Mouse (Mus musculus): Measurements from ENCODE around the gene Daam1. TPM values are rescaled to one million over a fixed set of nuclear protein-coding genes. Genes with fewer than 3 reads are reported as not detected.

The Daam1 gene
- polyA plus RNA-seq, 2 experiments: 10.5 to 13.3 TPM

- Histone ChIP-seq H3K4me1 (replicated peaks; ENCODE audit: control insufficient read depth in 2 of 2, insufficient read depth in 2 of 2, low read length in 1 of 2) (peaks cover 5 to 32% of the 10 kb centered on the region in 2 experiments), H3K27ac (no peak overlapping the region), H3K4me2 (ENCODE audit: low read depth) (no peak overlapping the region), H3K27me3 (ENCODE audit: control insufficient read depth, insufficient read depth, low read length) (no peaks in the 10 kb centered on the region), H3K9ac (replicated peaks) (no peak overlapping the region), H3K9me3 (ENCODE audit: control insufficient read depth, low read length) (no peaks in the 10 kb centered on the region), H3K4me3 (ENCODE audit: insufficient read depth in 1 of 2, low read depth in 2 of 2, low read length in 2 of 2) (no peak overlapping the region), H3K36me3 (replicated peaks; ENCODE audit: control insufficient read depth, insufficient read depth, low read depth) (no peaks in the 10 kb centered on the region)
- 84% methylated on average over 4 of the region's 4 CpGs for WGBS (ENCODE audit: insufficient replicate concordance)
- DNase-seq (ENCODE audit: low read depth in 3 of 3, low spot score in 3 of 3) (no peak), ATAC-seq (ENCODE audit: insufficient read depth) (no peak)
- TF ChIP-seq CTCF (IDR thresholded peaks at IDR 0.05; ENCODE audit: low read depth) (no peak), EP300 (IDR thresholded peaks at IDR 0.05; ENCODE audit: low read depth) (no peak)
Observed at GRCm38 (mm10) chr12:71881477-71881876, 50.6 kb downstream of the Daam1 start.

- H3K27ac ChIP-seq: no peak overlapping the region
- no peaks in the 10 kb centered on the region for H3K9me3 ChIP-seq (ENCODE audit: control insufficient read depth, low read length)
- no peak for DNase-seq (ENCODE audit: low read depth in 3 of 3, low spot score in 3 of 3)
- TF ChIP-seq EP300 (IDR thresholded peaks at IDR 0.05; ENCODE audit: low read depth) (no peak), CTCF (IDR thresholded peaks at IDR 0.05; ENCODE audit: low read depth) (no peak)
- no peaks in the 10 kb centered on the region for H3K36me3 ChIP-seq (replicated peaks; ENCODE audit: control insufficient read depth, insufficient read depth, low read depth)
- WGBS (ENCODE audit: insufficient replicate concordance): 54% methylated on average over 9 of the region's 9 CpGs
- peaks cover 8 to 46% of the 10 kb centered on the region in 2 experiments for H3K4me1 ChIP-seq (replicated peaks; ENCODE audit: control insufficient read depth in 2 of 2, insufficient read depth in 2 of 2, low read length in 1 of 2)
- H3K4me3 ChIP-seq (ENCODE audit: insufficient read depth in 1 of 2, low read depth in 2 of 2, low read length in 2 of 2): no peak overlapping the region
- ATAC-seq (ENCODE audit: insufficient read depth): no peak
- no peaks in the 10 kb centered on the region for H3K27me3 ChIP-seq (ENCODE audit: control insufficient read depth, insufficient read depth, low read length)
- H3K4me2 ChIP-seq (ENCODE audit: low read depth): no peak overlapping the region
- no peak overlapping the region for H3K9ac ChIP-seq (replicated peaks)
Observed at GRCm38 (mm10) chr12:71883066-71883711, 52.3 kb downstream of the Daam1 start.

- no peak for ATAC-seq (ENCODE audit: insufficient read depth)
- 70% methylated on average over 2 of the region's 2 CpGs for WGBS (ENCODE audit: insufficient replicate concordance)
- no peak overlapping the region for H3K27ac ChIP-seq
- H3K4me2 ChIP-seq (ENCODE audit: low read depth): no peak overlapping the region
- H3K4me3 ChIP-seq (ENCODE audit: insufficient read depth in 1 of 2, low read depth in 2 of 2, low read length in 2 of 2): no peak overlapping the region
- TF ChIP-seq CTCF (IDR thresholded peaks at IDR 0.05; ENCODE audit: low read depth): no peak
- no peak overlapping the region for H3K9ac ChIP-seq (replicated peaks)
- H3K27me3 ChIP-seq (ENCODE audit: control insufficient read depth, insufficient read depth, low read length): no peaks in the 10 kb centered on the region
- DNase-seq (ENCODE audit: low read depth in 3 of 3, low spot score in 3 of 3): no peak
- no peaks in the 10 kb centered on the region for H3K36me3 ChIP-seq (replicated peaks; ENCODE audit: control insufficient read depth, insufficient read depth, low read depth)
- no peaks in the 10 kb centered on the region for H3K9me3 ChIP-seq (ENCODE audit: control insufficient read depth, low read length)
- H3K4me1 ChIP-seq (replicated peaks; ENCODE audit: control insufficient read depth in 2 of 2, insufficient read depth in 2 of 2, low read length in 1 of 2): peaks cover 7 to 56% of the 10 kb centered on the region in 2 experiments
Observed at GRCm38 (mm10) chr12:71885170-71885574, 54.3 kb downstream of the Daam1 start.

GRCm38 (mm10) chr12:71885717-71886116 lies 54.8 kb downstream of the Daam1 start:
- Histone ChIP-seq H3K4me2 (ENCODE audit: low read depth) (no peak overlapping the region), H3K36me3 (replicated peaks; ENCODE audit: control insufficient read depth, insufficient read depth, low read depth) (no peaks in the 10 kb centered on the region), H3K4me3 (ENCODE audit: insufficient read depth in 1 of 2, low read depth in 2 of 2, low read length in 2 of 2) (no peak overlapping the region), H3K27me3 (ENCODE audit: control insufficient read depth, insufficient read depth, low read length) (no peaks in the 10 kb centered on the region), H3K9me3 (ENCODE audit: control insufficient read depth, low read length) (no peaks in the 10 kb centered on the region), H3K4me1 (replicated peaks; ENCODE audit: control insufficient read depth in 2 of 2, insufficient read depth in 2 of 2, low read length in 1 of 2) (peaks cover 7 to 54% of the 10 kb centered on the region in 2 experiments), H3K27ac (no peak overlapping the region), H3K9ac (replicated peaks) (no peak overlapping the region)
- 76% methylated on average over 4 of the region's 4 CpGs for WGBS (ENCODE audit: insufficient replicate concordance)
- ATAC-seq (ENCODE audit: insufficient read depth) (no peak), DNase-seq (ENCODE audit: low read depth in 3 of 3, low spot score in 3 of 3) (no peak)
- TF ChIP-seq EP300 (IDR thresholded peaks at IDR 0.05; ENCODE audit: low read depth) (no peak), CTCF (IDR thresholded peaks at IDR 0.05; ENCODE audit: low read depth) (no peak)

- H3K9me3 ChIP-seq (ENCODE audit: control insufficient read depth, low read length): no peaks in the 10 kb centered on the region
- H3K36me3 ChIP-seq (replicated peaks; ENCODE audit: control insufficient read depth, insufficient read depth, low read depth): no peaks in the 10 kb centered on the region
- WGBS (ENCODE audit: insufficient replicate concordance): 72% methylated on average over 5 of the region's 5 CpGs
- H3K27me3 ChIP-seq (ENCODE audit: control insufficient read depth, insufficient read depth, low read length): no peaks in the 10 kb centered on the region
- ATAC-seq (ENCODE audit: insufficient read depth) (no peak), DNase-seq (ENCODE audit: low read depth in 3 of 3, low spot score in 3 of 3) (no peak)
- H3K9ac ChIP-seq (replicated peaks): no peak overlapping the region
- H3K27ac ChIP-seq: no peak overlapping the region
- peaks cover 7 to 54% of the 10 kb centered on the region in 2 experiments for H3K4me1 ChIP-seq (replicated peaks; ENCODE audit: control insufficient read depth in 2 of 2, insufficient read depth in 2 of 2, low read length in 1 of 2)
- H3K4me3 ChIP-seq (ENCODE audit: insufficient read depth in 1 of 2, low read depth in 2 of 2, low read length in 2 of 2): no peak overlapping the region
- no peak overlapping the region for H3K4me2 ChIP-seq (ENCODE audit: low read depth)
- TF ChIP-seq CTCF (IDR thresholded peaks at IDR 0.05; ENCODE audit: low read depth) (no peak), EP300 (IDR thresholded peaks at IDR 0.05; ENCODE audit: low read depth) (no peak)
Observed at GRCm38 (mm10) chr12:71886406-71886805, 55.5 kb downstream of the Daam1 start.

Data from liver, embryonic 14.5 days (tissue).